Mouse (Mus musculus): ENCODE measurements around the gene Hoxd8. TPM values are rescaled to one million over a fixed set of nuclear protein-coding genes. Genes with fewer than 3 reads are reported as not detected.

The Hoxd8 gene
- total RNA-seq, 2 experiments from 2014 or later: 39.3 to 49.0 TPM

GRCm38 (mm10) chr2:74672481-74673362, 31.7 kb upstream of the Hoxd8 start:
- no peak overlapping the region for H3K27ac ChIP-seq
- peak overlapping the region; percentile 60 for H3K4me3 ChIP-seq
- TF ChIP-seq CTCF (IDR thresholded peaks at IDR 0.05): peak; percentile 81
- DNase-seq: peak; percentile 71
- intact Hi-C loops (cut with DNase I): loop anchor here (2.0 kb wide), 2 partner anchors 708 to 1088 kb away; no protein-coding TSS in a partner anchor

- Histone ChIP-seq H3K27ac (no peak overlapping the region), H3K4me3 (no peak overlapping the region)
- intact Hi-C loops (cut with DNase I): loop anchor here (2.0 kb wide), 2 partner anchors 709 to 1089 kb away; no protein-coding TSS in a partner anchor
- DNase-seq: no peak
- no peak for TF ChIP-seq CTCF (IDR thresholded peaks at IDR 0.05)
These were observed 30.5 kb upstream of the Hoxd8 start for GRCm38 (mm10) chr2:74673835-74674425.

GRCm38 (mm10) chr2:74674881-74675665, 29.3 kb upstream of the Hoxd8 start, which contains the start of gene Hoxd12:
TSS of gene Hoxd12 (plus strand) at chr2:74675013.
- no peak for DNase-seq
- intact Hi-C loops (cut with DNase I): no loop called here

GRCm38 (mm10) chr2:74675666-74676282, 28.6 kb upstream of the Hoxd8 start:
- Histone ChIP-seq H3K27ac (no peak overlapping the region), H3K4me3 (no peak overlapping the region)
- intact Hi-C loops (cut with DNase I): no loop called here
- no peak for TF ChIP-seq CTCF (IDR thresholded peaks at IDR 0.05)
- no peak for DNase-seq

More at GRCm38 (mm10) chr2:74674881-74675665, 29.3 kb upstream of the Hoxd8 start, which contains the start of gene Hoxd12:
- no peak for TF ChIP-seq CTCF (IDR thresholded peaks at IDR 0.05)
- H3K4me3 ChIP-seq: no peak within 1 kb of the TSS
- H3K27ac ChIP-seq: no peak within 1 kb of the TSS

GRCm38 (mm10) chr2:74676376-74677052, 27.9 kb upstream of the Hoxd8 start:
- TF ChIP-seq CTCF (IDR thresholded peaks at IDR 0.05): no peak
- intact Hi-C loops (cut with DNase I): no loop called here
- no peak for DNase-seq
- Histone ChIP-seq H3K4me3 (no peak overlapping the region), H3K27ac (no peak overlapping the region)

- Histone ChIP-seq H3K4me3 (no peak overlapping the region), H3K27ac (no peak overlapping the region)
- DNase-seq: no peak
- TF ChIP-seq CTCF (IDR thresholded peaks at IDR 0.05): no peak
- intact Hi-C loops (cut with DNase I): no loop called here
These were observed 27.3 kb upstream of the Hoxd8 start for GRCm38 (mm10) chr2:74677106-74677505.

GRCm38 (mm10) chr2:74678891-74679595, 25.4 kb upstream of the Hoxd8 start, which contains the start of gene Hoxd11:
TSS of gene Hoxd11 (plus strand) at chr2:74679557.
- Histone ChIP-seq H3K27ac (no peak within 1 kb of the TSS), H3K4me3 (peak within 1 kb of the TSS; percentile 33)
- TF ChIP-seq CTCF (IDR thresholded peaks at IDR 0.05): no peak
- DNase-seq: no peak
- intact Hi-C loops (cut with DNase I): no loop called here

GRCm38 (mm10) chr2:74679596-74679971, 24.8 kb upstream of the Hoxd8 start:
- no peak for TF ChIP-seq CTCF (IDR thresholded peaks at IDR 0.05)
- intact Hi-C loops (cut with DNase I): no loop called here
- DNase-seq: no peak
- peak overlapping the region; percentile 33 for H3K4me3 ChIP-seq
- no peak overlapping the region for H3K27ac ChIP-seq

- Histone ChIP-seq H3K4me3 (peak overlapping the region; percentile 33), H3K27ac (no peak overlapping the region)
- DNase-seq: no peak
- intact Hi-C loops (cut with DNase I): no loop called here
- no peak for TF ChIP-seq CTCF (IDR thresholded peaks at IDR 0.05)
These were observed 24.4 kb upstream of the Hoxd8 start for GRCm38 (mm10) chr2:74679980-74680379.

- DNase-seq: no peak
- intact Hi-C loops (cut with DNase I): no loop called here
- H3K27ac ChIP-seq: no peak overlapping the region
- TF ChIP-seq CTCF (IDR thresholded peaks at IDR 0.05): no peak
- no peak overlapping the region for H3K4me3 ChIP-seq
These were observed 23.6 kb upstream of the Hoxd8 start for GRCm38 (mm10) chr2:74680561-74681398.

Data from gastrocnemius, adult 2 months (tissue).